Mouse (Mus musculus) liver, postnatal 0 days (tissue): ENCODE data around the gene Tjp3.

Experiments used
- CTCF ChIP-seq: sonication (generic); IDR thresholded peaks from 2 replicates; pipeline ENCODE4 v1.5.1; 2016; ENCODE audit warnings: antibody characterized with exemption, low read depth
- EP300 ChIP-seq: IDR thresholded peaks from 2 replicates; pipeline ENCODE4 v1.6.1; 2016; ENCODE audit warnings: antibody characterized with exemption, low read depth, mild to moderate bottlenecking

DNA sequence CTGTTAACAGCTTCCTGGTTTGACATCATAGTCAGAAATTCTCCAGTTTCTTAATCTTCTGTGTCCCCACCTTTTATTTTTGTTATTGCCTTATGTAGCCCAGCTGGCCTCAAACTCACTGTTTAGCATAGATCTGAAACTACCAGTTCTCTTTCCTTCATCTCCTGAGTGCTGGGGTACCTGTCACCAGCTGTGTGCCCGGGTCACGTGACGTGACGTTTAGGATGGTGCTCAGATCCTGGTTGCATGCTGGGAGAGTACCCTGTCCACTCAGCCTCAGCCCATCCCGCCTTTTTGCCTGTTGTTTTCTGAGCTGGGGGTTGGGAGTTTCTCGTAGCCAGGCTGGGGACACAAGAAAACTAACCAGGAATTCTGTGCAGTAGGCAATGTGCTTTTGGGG is 5.9 kb upstream of the Tjp3 start:
- TF ChIP-seq CTCF (no peak), EP300 (no peak)
